Mouse (Mus musculus) MEL (cell line): ENCODE data around the gene Nat10. TPM values are rescaled to one million over a fixed set of nuclear protein-coding genes. Genes with fewer than 3 reads are reported as not detected.

Source experiments
- DNase-seq: peaks from one replicate; pipeline ENCODE4 v3.0.0; 2011; ENCODE audit warnings: low read depth, low spot score
- H3K27ac ChIP-seq: 2 replicates; pipeline ENCODE4 v1.5.1; 2012; ENCODE audit warnings: low read depth, mild to moderate bottlenecking, control low read depth, low read length, moderate library complexity; ENCODE audit not compliant: control insufficient read depth
- H3K27me3 ChIP-seq, 2 experiments: fragments of 150-350 bp in 1 of 2; sonication (generic) in 1 of 2; 2 replicates each; pipeline ENCODE4 v1.6.1; 2012; ENCODE audit warnings: low read length in 2 of 2, mild to moderate bottlenecking in 2 of 2, improper control_type of control experiment in 1 of 2, moderate library complexity in 1 of 2; ENCODE audit not compliant: insufficient read depth in 2 of 2, control insufficient read depth in 1 of 2
- H3K36me3 ChIP-seq, 2 experiments: 2 replicates each; pipeline ENCODE4 v1.6.1; 2012 to 2014; ENCODE audit warnings: low read length in 2 of 2, improper control_type of control experiment in 1 of 2, inconsistent platforms in 1 of 2, mild to moderate bottlenecking in 1 of 2; ENCODE audit not compliant: insufficient read depth in 2 of 2, control insufficient read depth in 1 of 2
- H3K4me1 ChIP-seq, 2 experiments: fragments of 150-350 bp in 1 of 2; sonication (generic) in 1 of 2; 2 replicates each; pipeline ENCODE4 v1.6.1; 2012; ENCODE audit warnings: low read length in 2 of 2, improper control_type of control experiment in 1 of 2, mild to moderate bottlenecking in 1 of 2; ENCODE audit not compliant: insufficient read depth in 2 of 2, control insufficient read depth in 1 of 2
- H3K4me3 ChIP-seq, 2 experiments: fragments of 150-350 bp in 1 of 2; sonication (generic) in 1 of 2; 2 replicates each; pipeline ENCODE4 v1.5.1; 2012; ENCODE audit warnings: low read depth in 2 of 2, low read length in 2 of 2, mild to moderate bottlenecking in 2 of 2, moderate library complexity in 2 of 2, control low read depth in 1 of 2, improper control_type of control experiment in 1 of 2; ENCODE audit not compliant: control insufficient read depth in 1 of 2, insufficient read depth in 1 of 2
- H3K79me2 ChIP-seq: 2 replicates; pipeline ENCODE4 v1.6.1; 2012; ENCODE audit warnings: mild to moderate bottlenecking, low read length, moderate library complexity; ENCODE audit not compliant: control insufficient read depth, poor library complexity, insufficient read depth
- H3K9ac ChIP-seq: 2 replicates; pipeline ENCODE4 v1.6.1; 2012; ENCODE audit warnings: low read depth, mild to moderate bottlenecking, control low read depth, low read length, moderate library complexity; ENCODE audit not compliant: control insufficient read depth, poor library complexity, severe bottlenecking
- H3K9me3 ChIP-seq: fragments of 150-350 bp; sonication (generic); replicated peaks from 2 replicates; pipeline ENCODE4 v1.6.1; 2012; ENCODE audit warnings: mild to moderate bottlenecking, low read length, improper control_type of control experiment, moderate library complexity; ENCODE audit not compliant: insufficient read depth
- BHLHE40 ChIP-seq: IDR thresholded peaks from 2 replicates; pipeline ENCODE4 v1.6.1; 2012; ENCODE audit warnings: low read depth, mild to moderate bottlenecking, inconsistent platforms, low read length, improper control_type of control experiment, borderline replicate concordance
- CHD1 ChIP-seq: IDR thresholded peaks from 2 replicates; pipeline ENCODE4 v1.6.1; 2012; ENCODE audit warnings: low read depth, mild to moderate bottlenecking, inconsistent platforms, low read length, improper control_type of control experiment
- CHD2 ChIP-seq: IDR thresholded peaks from 2 replicates; pipeline ENCODE4 v1.6.1; 2011; ENCODE audit warnings: low read length, improper control_type of control experiment
- CTCF ChIP-seq, 3 experiments: IDR thresholded peaks in 2 of 3; conservative IDR thresholded peaks in 1 of 3; 2 replicates each; pipeline ENCODE4 v1.5.1; 2011 to 2012; ENCODE audit warnings: low read length in 3 of 3, low read depth in 2 of 3, mild to moderate bottlenecking in 2 of 3, improper control_type of control experiment in 1 of 3, inconsistent platforms in 1 of 3, mixed read lengths in 1 of 3, moderate library complexity in 1 of 3; ENCODE audit not compliant: control insufficient read depth in 1 of 3, insufficient read depth in 1 of 3, poor library complexity in 1 of 3, severe bottlenecking in 1 of 3
- E2F4 ChIP-seq: IDR thresholded peaks from 2 replicates; pipeline ENCODE4 v1.6.1; 2011; ENCODE audit warnings: low read depth, low read length, improper control_type of control experiment, borderline replicate concordance
- ELF1 ChIP-seq: IDR thresholded peaks from 2 replicates; pipeline ENCODE4 v1.6.1; 2014; ENCODE audit warnings: low read depth, mild to moderate bottlenecking, inconsistent platforms, low read length, improper control_type of control experiment, moderate library complexity
- ETS1 ChIP-seq: IDR thresholded peaks from 2 replicates; pipeline ENCODE4 v1.6.1; 2012; ENCODE audit warnings: low read depth, mild to moderate bottlenecking, inconsistent platforms, low read length, improper control_type of control experiment, moderate library complexity
- GABPA ChIP-seq: IDR thresholded peaks from 2 replicates; pipeline ENCODE4 v1.6.1; 2012; ENCODE audit warnings: low read depth, mild to moderate bottlenecking, inconsistent platforms, low read length, improper control_type of control experiment, moderate library complexity
- GATA1 ChIP-seq: IDR thresholded peaks from 2 replicates; pipeline ENCODE4 v1.6.1; 2011; ENCODE audit warnings: low read depth, low read length, improper control_type of control experiment
- HCFC1 ChIP-seq: IDR thresholded peaks from 2 replicates; pipeline ENCODE4 v1.6.1; 2012; ENCODE audit warnings: low read depth, mild to moderate bottlenecking, inconsistent platforms, low read length, improper control_type of control experiment, moderate library complexity
- JUND ChIP-seq: IDR thresholded peaks from 2 replicates; pipeline ENCODE4 v1.6.1; 2011; ENCODE audit warnings: low read depth, mild to moderate bottlenecking, improper control_type of control experiment, low read length
- KAT2A ChIP-seq: conservative IDR thresholded peaks from 2 replicates; pipeline ENCODE4 v1.6.1; 2012; ENCODE audit warnings: low read depth, low read length, improper control_type of control experiment, inconsistent platforms
- MAFK ChIP-seq: IDR thresholded peaks from 2 replicates; pipeline ENCODE4 v1.6.1; 2011; ENCODE audit warnings: low read depth, mild to moderate bottlenecking, low read length, improper control_type of control experiment, borderline replicate concordance
- MAX ChIP-seq: IDR thresholded peaks from 2 replicates; pipeline ENCODE4 v1.6.1; 2011; ENCODE audit warnings: low read length, improper control_type of control experiment
- MAZ ChIP-seq: IDR thresholded peaks from 2 replicates; pipeline ENCODE4 v1.6.1; 2012; ENCODE audit warnings: low read depth, mild to moderate bottlenecking, inconsistent platforms, low read length, improper control_type of control experiment
- MEF2A ChIP-seq: IDR thresholded peaks from 2 replicates; pipeline ENCODE4 v1.6.1; 2014; ENCODE audit warnings: low read depth, mild to moderate bottlenecking, inconsistent platforms, low read length, improper control_type of control experiment; ENCODE audit not compliant: poor library complexity, insufficient replicate concordance, severe bottlenecking; ENCODE audit errors: extremely low read depth
- MXI1 ChIP-seq: IDR thresholded peaks from 2 replicates; pipeline ENCODE4 v1.6.1; 2011; ENCODE audit warnings: mild to moderate bottlenecking, low read depth, low read length, improper control_type of control experiment
- MYB ChIP-seq: IDR thresholded peaks from 2 replicates; pipeline ENCODE4 v1.6.1; 2011; ENCODE audit warnings: mild to moderate bottlenecking, low read depth, low read length, improper control_type of control experiment
- NELFE ChIP-seq: IDR thresholded peaks from 2 replicates; pipeline ENCODE4 v1.6.1; 2011; ENCODE audit warnings: low read depth, low read length, improper control_type of control experiment
- NRF1 ChIP-seq: IDR thresholded peaks from 2 replicates; pipeline ENCODE4 v1.6.1; 2014; ENCODE audit warnings: low read depth, mild to moderate bottlenecking, inconsistent platforms, low read length, improper control_type of control experiment, moderate library complexity; ENCODE audit not compliant: poor library complexity, insufficient read depth, severe bottlenecking
- POLR2AphosphoS2 ChIP-seq: IDR thresholded peaks from 2 replicates; pipeline ENCODE4 v1.6.1; 2011; ENCODE audit warnings: low read length, improper control_type of control experiment
- POLR2AphosphoS5 ChIP-seq: IDR thresholded peaks from 2 replicates; pipeline ENCODE4 v1.6.1; 2012; ENCODE audit warnings: low read depth, borderline replicate concordance, mild to moderate bottlenecking, inconsistent platforms, low read length, moderate library complexity, mixed read lengths
- RAD21 ChIP-seq: IDR thresholded peaks from 2 replicates; pipeline ENCODE4 v1.6.1; 2011; ENCODE audit warnings: mild to moderate bottlenecking, low read depth, low read length, improper control_type of control experiment
- RCOR1 ChIP-seq: IDR thresholded peaks from 2 replicates; pipeline ENCODE4 v1.6.1; 2012; ENCODE audit warnings: low read depth, mild to moderate bottlenecking, inconsistent platforms, low read length, improper control_type of control experiment
- SIN3A ChIP-seq: IDR thresholded peaks from 2 replicates; pipeline ENCODE4 v1.6.1; 2012; ENCODE audit warnings: low read length, improper control_type of control experiment, inconsistent platforms
- SMC3 ChIP-seq: IDR thresholded peaks from 2 replicates; pipeline ENCODE4 v1.6.1; 2011; ENCODE audit warnings: low read depth, low read length, improper control_type of control experiment
- TAL1 ChIP-seq: IDR thresholded peaks from 2 replicates; pipeline ENCODE4 v1.6.1; 2012; ENCODE audit warnings: mild to moderate bottlenecking, inconsistent platforms, low read length, moderate library complexity, mixed read lengths
- TBP ChIP-seq: IDR thresholded peaks from 2 replicates; pipeline ENCODE4 v1.8.0; 2011; ENCODE audit warnings: low read depth, low read length, improper control_type of control experiment
- TCF12 ChIP-seq: IDR thresholded peaks from 2 replicates; pipeline ENCODE4 v1.6.1; 2014; ENCODE audit warnings: low read depth, mild to moderate bottlenecking, inconsistent platforms, low read length, improper control_type of control experiment, moderate library complexity
- UBTF ChIP-seq: IDR thresholded peaks from 2 replicates; pipeline ENCODE4 v1.6.1; 2012; ENCODE audit warnings: low read depth, mild to moderate bottlenecking, inconsistent platforms, low read length, improper control_type of control experiment, moderate library complexity, borderline replicate concordance; ENCODE audit not compliant: insufficient read depth
- USF1 ChIP-seq: IDR thresholded peaks from 2 replicates; pipeline ENCODE4 v1.6.1; 2014; ENCODE audit warnings: low read depth, mild to moderate bottlenecking, inconsistent platforms, low read length, improper control_type of control experiment, moderate library complexity
- ZC3H11A ChIP-seq: IDR thresholded peaks from 2 replicates; pipeline ENCODE4 v1.6.1; 2012; ENCODE audit warnings: low read depth, mild to moderate bottlenecking, inconsistent platforms, low read length, improper control_type of control experiment
- ZMIZ1 ChIP-seq: IDR thresholded peaks from 2 replicates; pipeline ENCODE4 v1.6.1; 2012; ENCODE audit warnings: low read depth, mild to moderate bottlenecking, inconsistent platforms, low read length, improper control_type of control experiment, moderate library complexity
- ZNF384 ChIP-seq: IDR thresholded peaks from 2 replicates; pipeline ENCODE4 v1.6.1; 2012; ENCODE audit warnings: low read depth, mild to moderate bottlenecking, inconsistent platforms, low read length, improper control_type of control experiment
- polyA plus RNA-seq, 2 experiments: library from polyadenylated mRNA; stranded (reverse) in 1 of 2; unstranded in 1 of 2; fragments of >175 nt in 1 of 2; fragments of >200 nt in 1 of 2; gene quantifications; 2 replicates each; pipeline versions ENCODE4 v1.2.1 to v1.2.4; 2012; ENCODE audit warnings: low replicate concordance in 2 of 2, low read depth in 1 of 2; ENCODE audit not compliant: insufficient read length in 2 of 2, insufficient read depth in 1 of 2, missing spikeins in 1 of 2
- total RNA-seq: library from RNA; depleted of rRNA; stranded (reverse); fragments of 300-350 nt; gene quantifications from 2 replicates; pipeline ENCODE4 v1.2.3, GENCODE M21; 2012; rRNA removed

The Nat10 gene
- total RNA-seq (53.9 and 74.7 TPM in 2 replicates), polyA plus RNA-seq (100 to 1,000 TPM in 1 of 2 experiments, not detected in 1; 107 TPM)

- peak within 1 kb of the TSS; percentile 76 for H3K9ac ChIP-seq
- peak within 1 kb of the TSS; percentile 75 to 92 for H3K4me3 ChIP-seq
- no peaks in the 10 kb centered on the region for H3K27me3 ChIP-seq
- DNase-seq: peak; percentile 99
- H3K4me1 ChIP-seq: peaks cover 2 to 9% of the 10 kb centered on the region in 2 experiments; a peak in 1 of 4 replicates
- no peaks in the 10 kb centered on the region for H3K9me3 ChIP-seq
- H3K27ac ChIP-seq: peak within 1 kb of the TSS; percentile 79
- peaks cover 30% of the 10 kb centered on the region for H3K79me2 ChIP-seq
- peaks cover 7 to 32% of the 10 kb centered on the region in 2 experiments for H3K36me3 ChIP-seq
- peak; percentile 23; the same call in 1 of the 2 replicates for TF ChIP-seq CHD1
- no peak for TF ChIP-seq JUND
- TF ChIP-seq GABPA: no peak; the same call in 1 of the 2 replicates
- TF ChIP-seq MEF2A: peak; percentile 63; the same call in 1 of the 2 replicates
- peak; percentile 98 for TF ChIP-seq BHLHE40
- TF ChIP-seq RAD21: no peak
- peak; percentile 86; the same call in 1 of the 2 replicates for TF ChIP-seq ZMIZ1
- peak; percentile 36; the same call in 1 of the 2 replicates for TF ChIP-seq TCF12
- no peak for TF ChIP-seq E2F4
- TF ChIP-seq ZC3H11A: peak; percentile 40; the same call in 1 of the 2 replicates
- peak; percentile 88 for TF ChIP-seq MYB
- peak; percentile 100 for TF ChIP-seq MXI1
- peak; percentile 73 for TF ChIP-seq NELFE
- peak; percentile 84 for TF ChIP-seq ETS1
- TF ChIP-seq SMC3: peak; percentile 34
- peak; percentile 87 for TF ChIP-seq KAT2A
- TF ChIP-seq SIN3A: peak; percentile 97
- TF ChIP-seq CHD2: peak; percentile 84
- TF ChIP-seq USF1: peak; percentile 89
- peak; percentile 88 for TF ChIP-seq NRF1
- no peak for TF ChIP-seq CTCF (IDR thresholded peaks at IDR 0.05 in 2 of 3, conservative IDR thresholded peaks at IDR 0.05 in 1 of 3; ENCODE audit: control insufficient read depth in 1 of 3, insufficient read depth in 1 of 3, low read depth in 2 of 3, low read length in 3 of 3, poor library complexity in 1 of 3, severe bottlenecking in 1 of 3)
- peak; percentile 51; the same call in 1 of the 2 replicates for TF ChIP-seq RCOR1
- TF ChIP-seq GATA1: no peak
- peak; percentile 91 for TF ChIP-seq POLR2AphosphoS5
- peak; percentile 100 for TF ChIP-seq POLR2AphosphoS2
- peak; percentile 96 for TF ChIP-seq HCFC1
- 0 out of 2 replicates have a peak, but pooled peaks have one; percentile 42 for TF ChIP-seq UBTF
- TF ChIP-seq MAX: peak; percentile 99
- peak; percentile 85; the same call in 1 of the 2 replicates for TF ChIP-seq ELF1
- TF ChIP-seq TBP: peak; percentile 84
- TF ChIP-seq TAL1: no peak
- no peak; the same call in 1 of the 2 replicates for TF ChIP-seq MAZ
- no peak; the same call in 1 of the 2 replicates for TF ChIP-seq MAFK
- TF ChIP-seq ZNF384: peak; percentile 91
These were observed at the start of gene Nat10 for GRCm38 (mm10) chr2:103760906-103761716. TSS of gene Nat10 (minus strand) at chr2:103761270.
